Mouse (Mus musculus) embryonic facial prominence, embryonic 14.5 days (tissue): ENCODE measurements around the gene Cyp2t4. TPM values are rescaled to one million over a fixed set of nuclear protein-coding genes. Genes with fewer than 3 reads are reported as not detected.

Source experiments
- ATAC-seq: fragments of 200-750 bp; cut with Nextera tagmentation; 2 replicates; pipeline ENCODE4 v1.8.0; 2017; ENCODE audit warnings: low read depth, moderate number of reproducible peaks, moderate TSS enrichment
- DNase-seq: peaks from one replicate; pipeline ENCODE4 v3.0.0-alpha.2; 2015; ENCODE audit warnings: low spot score
- H3K27ac ChIP-seq: fragments of 300-500 bp; sonication (generic); replicated peaks from 2 replicates; pipeline ENCODE4 v1.5.1; 2014; ENCODE audit warnings: low read depth, mild to moderate bottlenecking, low read length, moderate library complexity
- H3K27me3 ChIP-seq: fragments of 300-500 bp; sonication (generic); replicated peaks from 2 replicates; pipeline ENCODE4 v1.6.1; 2014; ENCODE audit warnings: low read length; ENCODE audit not compliant: control insufficient read depth, insufficient read depth
- H3K36me3 ChIP-seq: fragments of 300-500 bp; sonication (generic); 2 replicates; pipeline ENCODE4 v1.6.1; 2014; ENCODE audit warnings: low read length, mixed read lengths; ENCODE audit not compliant: control insufficient read depth, insufficient read depth
- H3K4me1 ChIP-seq: fragments of 300-500 bp; sonication (generic); 2 replicates; pipeline ENCODE4 v1.6.1; 2014; ENCODE audit warnings: antibody characterized with exemption, low read length; ENCODE audit not compliant: control insufficient read depth, insufficient read depth
- H3K4me2 ChIP-seq: fragments of 300-500 bp; sonication (generic); 2 replicates; pipeline ENCODE4 v1.6.1; 2014; ENCODE audit warnings: low read depth, mild to moderate bottlenecking, low read length, moderate library complexity, mixed read lengths
- H3K4me3 ChIP-seq: fragments of 300-500 bp; sonication (generic); 2 replicates; pipeline ENCODE4 v1.5.1; 2014; ENCODE audit warnings: low read depth, mild to moderate bottlenecking, low read length
- H3K9ac ChIP-seq: fragments of 300-500 bp; sonication (generic); 2 replicates; pipeline ENCODE4 v1.6.1; 2014; ENCODE audit warnings: low read depth, mild to moderate bottlenecking, low read length, moderate library complexity, mixed read lengths
- H3K9me3 ChIP-seq: fragments of 300-500 bp; sonication (generic); 2 replicates; pipeline ENCODE4 v1.6.1; 2016; ENCODE audit warnings: low read length; ENCODE audit not compliant: control insufficient read depth
- WGBS: fragments of 180-500 bp; shearing (Covaris S2); extraction: QIAGEN DNeasy Blood & Tissue Kit; methylation state at CpG from one replicate; pipeline ENCODE4 v1.1.7; 2014; 5-methylcytosine and 5-hydroxymethylcytosine counted together
- polyA plus RNA-seq: library from polyadenylated mRNA; unstranded; fragments of >200 nt; fragmentation: Nextera tagmentation; extraction: Ambion mirVana; gene quantifications from 2 replicates; pipeline ENCODE4 v1.2.1, GENCODE M21; 2014

Cyp2t4 gene
- polyA plus RNA-seq, 1 experiment from 2014 or later = 1.0 TPM

- 70% methylated on average over 5 of the region's 5 CpGs for WGBS
- Histone ChIP-seq H3K4me1 (peaks cover 30% of the 10 kb centered on the region), H3K27me3 (no peaks in the 10 kb centered on the region), H3K9me3 (no peaks in the 10 kb centered on the region), H3K4me3 (no peak overlapping the region), H3K27ac (no peak overlapping the region), H3K4me2 (peak overlapping the region; percentile 69; the same call in 1 of the 2 replicates), H3K9ac (0 out of 2 replicates have a peak overlapping the region, but pooled peaks have one; percentile 90), H3K36me3 (peaks cover 47% of the 10 kb centered on the region)
- no peak for DNase-seq
- no peak for ATAC-seq
Measured at GRCm38 (mm10) chr7:27163450-27163805, 9.9 kb downstream of the Cyp2t4 start.

- Histone ChIP-seq H3K9me3 (no peaks in the 10 kb centered on the region), H3K4me1 (peaks cover 30% of the 10 kb centered on the region), H3K36me3 (peaks cover 38% of the 10 kb centered on the region), H3K27me3 (no peaks in the 10 kb centered on the region), H3K9ac (peak overlapping the region; percentile 90), H3K4me2 (peak overlapping the region; percentile 69), H3K27ac (no peak overlapping the region), H3K4me3 (peak overlapping the region; percentile 69; the same call in 1 of the 2 replicates)
- 81% methylated on average over 32 of the region's 33 CpGs for WGBS
- DNase-seq (no peak), ATAC-seq (no peak)
Measured at GRCm38 (mm10) chr7:27164112-27164947, 10.8 kb downstream of the Cyp2t4 start.

GRCm38 (mm10) chr7:27165007-27165655, 11.6 kb downstream of the Cyp2t4 start:
- WGBS = 75% methylated on average over 20 of the region's 23 CpGs
- peak overlapping the region; percentile 69 for H3K4me3 ChIP-seq
- no peak for ATAC-seq
- H3K9me3 ChIP-seq = no peaks in the 10 kb centered on the region
- peak overlapping the region; percentile 69 for H3K4me2 ChIP-seq
- peaks cover 27% of the 10 kb centered on the region for H3K4me1 ChIP-seq
- no peak overlapping the region for H3K27ac ChIP-seq
- H3K9ac ChIP-seq = peak overlapping the region; percentile 90
- no peaks in the 10 kb centered on the region for H3K27me3 ChIP-seq
- DNase-seq = no peak
- H3K36me3 ChIP-seq = peaks cover 37% of the 10 kb centered on the region

DNA sequence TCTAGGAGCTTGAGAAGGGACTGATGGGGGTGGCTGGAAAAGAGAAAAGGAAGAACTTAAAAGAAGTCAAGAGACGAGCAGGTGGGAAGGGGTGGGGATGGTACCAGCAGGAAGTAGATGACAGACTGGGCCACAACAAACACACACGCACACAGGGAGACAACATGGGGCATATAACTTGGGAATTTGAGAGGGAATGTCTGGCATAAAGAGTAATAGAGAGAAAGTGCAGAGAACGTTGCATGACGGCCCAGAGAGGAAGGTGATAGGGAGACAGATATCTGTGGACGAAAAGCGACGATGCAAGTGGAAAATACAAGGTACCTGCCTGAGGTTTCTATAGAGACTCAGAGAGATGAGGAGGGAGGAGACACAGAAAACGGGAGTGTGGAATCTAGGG, 12.2 kb downstream of the Cyp2t4 start:
- H3K27ac ChIP-seq = peak overlapping the region; percentile 97
- WGBS = 3% methylated on average over 8 of the region's 8 CpGs
- H3K27me3 ChIP-seq = no peaks in the 10 kb centered on the region
- peak overlapping the region; percentile 69 for H3K4me2 ChIP-seq
- no peaks in the 10 kb centered on the region for H3K9me3 ChIP-seq
- peaks cover 23% of the 10 kb centered on the region for H3K4me1 ChIP-seq
- peak overlapping the region; percentile 90 for H3K9ac ChIP-seq
- H3K36me3 ChIP-seq = peaks cover 42% of the 10 kb centered on the region
- H3K4me3 ChIP-seq = peak overlapping the region; percentile 69
- DNase-seq = no peak
- ATAC-seq = no peak

- peaks cover 44% of the 10 kb centered on the region for H3K36me3 ChIP-seq
- peak overlapping the region; percentile 90 for H3K9ac ChIP-seq
- WGBS = under 1% methylated on average over 17 of the region's 43 CpGs
- ATAC-seq = peak; percentile 70
- H3K9me3 ChIP-seq = no peaks in the 10 kb centered on the region
- H3K4me3 ChIP-seq = peak overlapping the region; percentile 69
- peaks cover 23% of the 10 kb centered on the region for H3K4me1 ChIP-seq
- H3K27me3 ChIP-seq = no peaks in the 10 kb centered on the region
- peak overlapping the region; percentile 69 for H3K4me2 ChIP-seq
- peak; percentile 89 for DNase-seq
- H3K27ac ChIP-seq = peak overlapping the region; percentile 97
Measured at GRCm38 (mm10) chr7:27166229-27166613, 12.7 kb downstream of the Cyp2t4 start.

GRCm38 (mm10) chr7:27166614-27167474, 13.3 kb downstream of the Cyp2t4 start, which contains the start of gene Egln2:
Egln2 (minus strand) TSS chr7:27166802.
- ATAC-seq = peak; percentile 88
- H3K4me2 ChIP-seq = peak within 1 kb of the TSS; percentile 69

GRCm38 (mm10) chr7:27167475-27168094, 14.1 kb downstream of the Cyp2t4 start:
- WGBS = 71% methylated on average over 11 of the region's 11 CpGs
- no peaks in the 10 kb centered on the region for H3K9me3 ChIP-seq
- H3K27me3 ChIP-seq = no peaks in the 10 kb centered on the region
- H3K27ac ChIP-seq = peak overlapping the region; percentile 97
- H3K9ac ChIP-seq = peak overlapping the region; percentile 90
- peaks cover 19% of the 10 kb centered on the region for H3K4me1 ChIP-seq
- peaks cover 43% of the 10 kb centered on the region for H3K36me3 ChIP-seq
- ATAC-seq (no peak), DNase-seq (no peak)
- H3K4me3 ChIP-seq = peak overlapping the region; percentile 69
- H3K4me2 ChIP-seq = peak overlapping the region; percentile 69

More at GRCm38 (mm10) chr7:27166614-27167474, 13.3 kb downstream of the Cyp2t4 start, which contains the start of gene Egln2:
- peak within 1 kb of the TSS; percentile 90 for H3K9ac ChIP-seq
- peaks cover 43% of the 10 kb centered on the region for H3K36me3 ChIP-seq
- H3K9me3 ChIP-seq = no peaks in the 10 kb centered on the region
- peaks cover 20% of the 10 kb centered on the region for H3K4me1 ChIP-seq
- WGBS = 2% methylated on average over 51 of the region's 61 CpGs
- no peaks in the 10 kb centered on the region for H3K27me3 ChIP-seq
- peak within 1 kb of the TSS; percentile 97 for H3K27ac ChIP-seq
- peak within 1 kb of the TSS; percentile 69 for H3K4me3 ChIP-seq
- DNase-seq = peak; percentile 96

GRCm38 (mm10) chr7:27168371-27168770, 14.9 kb downstream of the Cyp2t4 start:
- 86% methylated on average over 5 of the region's 5 CpGs for WGBS
- Histone ChIP-seq H3K4me2 (no peak overlapping the region), H3K4me3 (no peak overlapping the region), H3K9me3 (no peaks in the 10 kb centered on the region), H3K27ac (no peak overlapping the region), H3K27me3 (no peaks in the 10 kb centered on the region), H3K36me3 (peaks cover 49% of the 10 kb centered on the region), H3K4me1 (peaks cover 19% of the 10 kb centered on the region), H3K9ac (no peak overlapping the region)
- ATAC-seq (no peak), DNase-seq (no peak)
